Mouse (Mus musculus) spleen, adult 2 months (tissue): ENCODE results near the gene Nxpe2. TPM values are rescaled to one million over a fixed set of nuclear protein-coding genes. Genes with fewer than 3 reads are reported as not detected.

Experiments used
- DNase-seq, 2 experiments: peaks; one replicate each; pipeline versions ENCODE4 v3.0.0 to v3.0.0-alpha.2; 2012 to 2021; ENCODE audit warnings: low spot score in 2 of 2, low read depth in 1 of 2
- H3K27ac ChIP-seq: fragments of 200-500 bp; 2 replicates; pipeline ENCODE4 v1.5.1; 2012; ENCODE audit warnings: low read length, inconsistent platforms; ENCODE audit not compliant: insufficient read depth
- H3K27me3 ChIP-seq: fragments of 200-500 bp; 2 replicates; pipeline ENCODE4 v1.6.1; 2012; ENCODE audit warnings: mild to moderate bottlenecking, moderate library complexity, low read length, inconsistent platforms; ENCODE audit not compliant: control insufficient read depth, insufficient read depth
- H3K36me3 ChIP-seq: fragments of 200-500 bp; 2 replicates; pipeline ENCODE4 v1.6.1; 2012; ENCODE audit warnings: mild to moderate bottlenecking, low read length, inconsistent platforms; ENCODE audit not compliant: control insufficient read depth, insufficient read depth
- H3K4me1 ChIP-seq: fragments of 200-500 bp; 2 replicates; pipeline ENCODE4 v1.6.1; 2011; ENCODE audit warnings: inconsistent platforms; ENCODE audit not compliant: control insufficient read depth, insufficient read depth, insufficient read length
- H3K4me3 ChIP-seq: fragments of 200-500 bp; 2 replicates; pipeline ENCODE4 v1.5.1; 2011; ENCODE audit warnings: mild to moderate bottlenecking, inconsistent platforms; ENCODE audit not compliant: insufficient read depth, insufficient read length; ENCODE audit errors: extremely low read depth
- CTCF ChIP-seq: fragments of 200-500 bp; IDR thresholded peaks from 2 replicates; pipeline ENCODE4 v1.5.1; 2011; ENCODE audit warnings: mild to moderate bottlenecking, inconsistent platforms; ENCODE audit not compliant: insufficient read depth, insufficient read length, insufficient replicate concordance; ENCODE audit errors: extremely low read depth
- POLR2A ChIP-seq: fragments of 200-500 bp; IDR thresholded peaks from 2 replicates; pipeline ENCODE4 v1.6.1; 2011; ENCODE audit warnings: low read depth, low read length, inconsistent platforms
- WGBS: fragments of 180-500 bp; shearing (Covaris S2); methylation state at CpG from one replicate; pipeline ENCODE4 v1.1.7; 2018; 5-methylcytosine and 5-hydroxymethylcytosine counted together
- polyA plus RNA-seq: library from polyadenylated mRNA; depleted of rRNA; stranded (reverse); fragments of >200 nt; gene quantifications from 2 replicates; pipeline ENCODE4 v1.2.3, GENCODE M21; 2012

Nxpe2 gene
- polyA plus RNA-seq, 1 experiment = 17.9 TPM

- Histone ChIP-seq H3K36me3 (no peaks in the 10 kb centered on the region), H3K4me1 (no peaks in the 10 kb centered on the region), H3K4me3 (0 out of 2 replicates have a peak overlapping the region, but pooled peaks have one; percentile 1), H3K27me3 (no peaks in the 10 kb centered on the region), H3K27ac (no peak overlapping the region)
- 75% methylated on average over 10 of the region's 10 CpGs for WGBS
- no peak for TF ChIP-seq CTCF
- TF ChIP-seq POLR2A = no peak
- DNase-seq = no peak
These were observed 12.4 kb downstream of the Nxpe2 start for GRCm38 (mm10) chr9:48340708-48341380.

- H3K4me1 ChIP-seq = no peaks in the 10 kb centered on the region
- no peak for TF ChIP-seq POLR2A
- TF ChIP-seq CTCF = no peak
- H3K27ac ChIP-seq = no peak overlapping the region
- no peak for DNase-seq
- no peak overlapping the region for H3K4me3 ChIP-seq
- H3K27me3 ChIP-seq = no peaks in the 10 kb centered on the region
- 80% methylated on average over 5 of the region's 5 CpGs for WGBS
- H3K36me3 ChIP-seq = no peaks in the 10 kb centered on the region
These were observed 13.7 kb downstream of the Nxpe2 start for GRCm38 (mm10) chr9:48339563-48339962.

- TF ChIP-seq CTCF (no peak), POLR2A (no peak)
- Histone ChIP-seq H3K27ac (0 out of 2 replicates have a peak overlapping the region, but pooled peaks have one; percentile 16), H3K36me3 (no peaks in the 10 kb centered on the region), H3K27me3 (no peaks in the 10 kb centered on the region), H3K4me3 (no peak overlapping the region; the same call in 1 of the 2 replicates), H3K4me1 (no peaks in the 10 kb centered on the region)
- WGBS = 37% methylated on average over 4 of the region's 4 CpGs
- DNase-seq = no peak
These were observed 14.3 kb downstream of the Nxpe2 start for GRCm38 (mm10) chr9:48338783-48339455.

- Histone ChIP-seq H3K4me1 (no peaks in the 10 kb centered on the region), H3K27me3 (no peaks in the 10 kb centered on the region), H3K27ac (no peak overlapping the region), H3K36me3 (peaks cover 2% of the 10 kb centered on the region; the same call in 1 of the 2 replicates), H3K4me3 (no peak overlapping the region)
- DNase-seq = no peak
- 95% methylated on average over 7 of the region's 7 CpGs for WGBS
- TF ChIP-seq POLR2A = no peak
- TF ChIP-seq CTCF = no peak
These were observed 23.7 kb downstream of the Nxpe2 start for GRCm38 (mm10) chr9:48329597-48329996.

GRCm38 (mm10) chr9:48326338-48326737, 26.9 kb downstream of the Nxpe2 start:
- 81% methylated on average over 9 of the region's 9 CpGs for WGBS
- DNase-seq = no peak
- no peaks in the 10 kb centered on the region; the same call in 1 of the 2 replicates for H3K36me3 ChIP-seq
- TF ChIP-seq CTCF = no peak
- no peak for TF ChIP-seq POLR2A
- H3K27ac ChIP-seq = no peak overlapping the region
- H3K4me3 ChIP-seq = no peak overlapping the region
- no peaks in the 10 kb centered on the region for H3K27me3 ChIP-seq
- H3K4me1 ChIP-seq = no peaks in the 10 kb centered on the region

- no peak for TF ChIP-seq CTCF
- TF ChIP-seq POLR2A = no peak
- H3K27me3 ChIP-seq = no peaks in the 10 kb centered on the region
- DNase-seq = no peak
- H3K4me1 ChIP-seq = no peaks in the 10 kb centered on the region
- no peak overlapping the region for H3K27ac ChIP-seq
- H3K4me3 ChIP-seq = no peak overlapping the region
- H3K36me3 ChIP-seq = no peaks in the 10 kb centered on the region; the same call in 1 of the 2 replicates
- WGBS = 77% methylated on average over 1 of the region's 1 CpGs
These were observed 37.4 kb downstream of the Nxpe2 start for GRCm38 (mm10) chr9:48315825-48316224.

GRCm38 (mm10) chr9:48314194-48314593, 39.1 kb downstream of the Nxpe2 start:
- 76% methylated on average over 3 of the region's 3 CpGs for WGBS

More at GRCm38 (mm10) chr9:48314194-48314593, 39.1 kb downstream of the Nxpe2 start:
- Histone ChIP-seq H3K4me1 (no peaks in the 10 kb centered on the region), H3K27ac (no peak overlapping the region), H3K4me3 (no peak overlapping the region), H3K27me3 (no peaks in the 10 kb centered on the region), H3K36me3 (no peaks in the 10 kb centered on the region)
- DNase-seq = no peak
- TF ChIP-seq CTCF (no peak), POLR2A (no peak)
